Mouse (Mus musculus): ENCODE data around the gene Gm5108. TPM values are rescaled to one million over a fixed set of nuclear protein-coding genes. Genes with fewer than 3 reads are reported as not detected.
A peak's percentile ranks its signal among the peaks of the same experiment; 100 is the strongest.

Gm5108 gene
- not detected in 2 replicates for total RNA-seq (2021)
- long read RNA-seq: 0 reads

GRCm38 (mm10) chr5:67941369-67941768 is at the start of gene Gm5108:
Gene Gm5108, plus strand, starts transcription at chr5:67941669.
- no peak for DNase-seq

GRCm38 (mm10) chr5:67898921-67899320 is 42.5 kb upstream of the Gm5108 start:
- DNase-seq: no peak

GRCm38 (mm10) chr5:67904555-67904954 is 36.9 kb upstream of the Gm5108 start:
- DNase-seq: no peak

- no peak for DNase-seq
Measured at GRCm38 (mm10) chr5:67930584-67930983, 10.9 kb upstream of the Gm5108 start.

- DNase-seq: no peak
Measured at GRCm38 (mm10) chr5:67931623-67932022, 9.8 kb upstream of the Gm5108 start.

GRCm38 (mm10) chr5:67943199-67943598 is 1.7 kb downstream of the Gm5108 start:
- DNase-seq: no peak

- DNase-seq: no peak
Measured at GRCm38 (mm10) chr5:67944074-67944785, 2.8 kb downstream of the Gm5108 start.

- DNase-seq: no peak
Measured at GRCm38 (mm10) chr5:67946321-67946720, 4.9 kb downstream of the Gm5108 start, which contains the start of gene Gm21905. Gene Gm21905, minus strand, starts transcription at chr5:67946421.

GRCm38 (mm10) chr5:67947006-67947405 is 5.5 kb downstream of the Gm5108 start:
- no peak for DNase-seq

GRCm38 (mm10) chr5:67948074-67948473 is 6.6 kb downstream of the Gm5108 start:
- no peak for DNase-seq

- no peak for DNase-seq
Measured at GRCm38 (mm10) chr5:67954097-67954496, 12.6 kb downstream of the Gm5108 start.

- no peak for DNase-seq
Measured at GRCm38 (mm10) chr5:67955486-67955885, 14.0 kb downstream of the Gm5108 start.

- no peak for DNase-seq
Measured at GRCm38 (mm10) chr5:67961708-67962629, 20.5 kb downstream of the Gm5108 start.

- DNase-seq: no peak
Measured at GRCm38 (mm10) chr5:67969536-67969935, 28.1 kb downstream of the Gm5108 start.

GRCm38 (mm10) chr5:67981946-67982526 is 40.6 kb downstream of the Gm5108 start:
- DNase-seq: no peak

GRCm38 (mm10) chr5:67990426-67990825 is 49.0 kb downstream of the Gm5108 start:
- DNase-seq: no peak

GRCm38 (mm10) chr5:68002611-68003010 is 61.1 kb downstream of the Gm5108 start:
- DNase-seq: no peak

GRCm38 (mm10) chr5:68003904-68004303 is 62.4 kb downstream of the Gm5108 start:
- DNase-seq: no peak

GRCm38 (mm10) chr5:68004419-68004818 is 63.0 kb downstream of the Gm5108 start:
- DNase-seq: no peak

GRCm38 (mm10) chr5:68007074-68007473 is 65.6 kb downstream of the Gm5108 start:
- DNase-seq: no peak

GRCm38 (mm10) chr5:68011569-68011968 is 70.1 kb downstream of the Gm5108 start:
- DNase-seq: no peak

GRCm38 (mm10) chr5:68012618-68013017 is 71.1 kb downstream of the Gm5108 start:
- peak; percentile 83 for DNase-seq

- no peak for DNase-seq
Measured at GRCm38 (mm10) chr5:68020870-68021269, 79.4 kb downstream of the Gm5108 start.

Data from adrenal gland, postnatal 25 days (tissue).